Mouse (Mus musculus) liver, adult 2 months (tissue): Measurements from ENCODE around the gene Olfr575. TPM values are rescaled to one million over a fixed set of nuclear protein-coding genes. Genes with fewer than 3 reads are reported as not detected.

Experiments used
- DNase-seq: peaks from one replicate; pipeline ENCODE4 v3.0.0-alpha.2; 2011; ENCODE audit warnings: low read depth, low spot score; ENCODE audit errors: extremely low read depth
- H3K27ac ChIP-seq: fragments of 200-500 bp; replicated peaks from 2 replicates; pipeline ENCODE4 v1.5.1; 2012; ENCODE audit warnings: low read depth, mild to moderate bottlenecking, control low read depth, inconsistent platforms, low read length; ENCODE audit not compliant: insufficient read depth
- H3K27me3 ChIP-seq: fragments of 200-500 bp; 2 replicates; pipeline ENCODE4 v1.6.1; 2012; ENCODE audit warnings: mild to moderate bottlenecking, moderate library complexity, low read length, inconsistent platforms; ENCODE audit not compliant: control insufficient read depth, insufficient read depth
- H3K36me3 ChIP-seq: fragments of 200-500 bp; 2 replicates; pipeline ENCODE4 v1.6.1; 2012; ENCODE audit warnings: low read length, inconsistent platforms; ENCODE audit not compliant: control insufficient read depth, insufficient read depth
- H3K4me1 ChIP-seq: fragments of 200-500 bp; 2 replicates; pipeline ENCODE4 v1.6.1; 2011; ENCODE audit warnings: low read length; ENCODE audit not compliant: control insufficient read depth, insufficient read depth
- H3K4me3 ChIP-seq: fragments of 200-500 bp; 2 replicates; pipeline ENCODE4 v1.5.1; 2011; ENCODE audit warnings: low read depth, mild to moderate bottlenecking, control low read depth, low read length, moderate library complexity; ENCODE audit not compliant: insufficient read depth
- H3K79me2 ChIP-seq: fragments of 200-500 bp; 2 replicates; pipeline ENCODE4 v1.6.1; 2012; ENCODE audit warnings: inconsistent platforms, mild to moderate bottlenecking, low read length, moderate library complexity; ENCODE audit not compliant: control insufficient read depth, insufficient read depth
- H3K9ac ChIP-seq: fragments of 200-500 bp; 2 replicates; pipeline ENCODE4 v1.6.1; 2012; ENCODE audit warnings: low read depth, mild to moderate bottlenecking, control low read depth, inconsistent platforms, low read length
- CTCF ChIP-seq: fragments of 200-500 bp; IDR thresholded peaks from 2 replicates; pipeline ENCODE4 v1.5.1; 2011; ENCODE audit warnings: low read depth, low read length, control low read depth
- POLR2A ChIP-seq: fragments of 200-500 bp; IDR thresholded peaks from 2 replicates; pipeline ENCODE4 v1.6.1; 2011; ENCODE audit warnings: low read length, control low read depth; ENCODE audit not compliant: insufficient read depth; ENCODE audit errors: extremely low read depth
- WGBS: fragments of 180-500 bp; shearing (Covaris S2); methylation state at CpG from one replicate; pipeline ENCODE4 v1.1.7; 2018; 5-methylcytosine and 5-hydroxymethylcytosine counted together
- polyA plus RNA-seq: library from polyadenylated mRNA; depleted of rRNA; stranded (reverse); fragments of >200 nt; gene quantifications from 2 replicates; pipeline ENCODE4 v1.2.3, GENCODE M21; 2012
- total RNA-seq: library from RNA; depleted of rRNA; stranded (reverse); fragments of >200 nt; gene quantifications from 2 replicates; pipeline ENCODE4 v1.2.3, GENCODE M21; 2014

Olfr575 gene
- total and polyA plus RNA-seq, 2 experiments = not detected

DNA sequence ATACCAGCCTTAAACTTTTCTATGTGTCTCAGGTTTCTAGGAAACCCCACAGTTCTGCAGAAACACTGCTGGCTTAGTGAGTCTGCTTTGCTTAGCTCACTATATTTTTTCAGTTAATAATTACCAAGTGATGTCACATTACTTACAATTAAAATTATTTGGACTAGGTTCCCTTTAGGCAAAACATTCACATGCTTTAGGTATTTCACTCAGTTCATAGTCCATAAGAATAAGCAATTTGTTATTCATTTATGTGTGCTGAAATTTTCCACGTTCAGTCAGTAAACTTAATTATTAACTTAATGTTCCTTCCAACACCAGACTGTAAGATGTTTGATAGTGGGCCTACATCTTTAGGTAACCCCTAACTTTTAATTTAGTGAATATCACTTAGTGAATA is 7.8 kb downstream of the Olfr575 start:
- 29% methylated on average over 1 of the region's 1 CpGs for WGBS
- no peak for DNase-seq
- no peaks in the 10 kb centered on the region for H3K27me3 ChIP-seq
- H3K27ac ChIP-seq = no peak overlapping the region
- no peaks in the 10 kb centered on the region for H3K79me2 ChIP-seq
- H3K4me3 ChIP-seq = no peak overlapping the region
- no peak overlapping the region for H3K9ac ChIP-seq
- H3K36me3 ChIP-seq = no peaks in the 10 kb centered on the region
- no peak for TF ChIP-seq POLR2A
- no peak for TF ChIP-seq CTCF
- H3K4me1 ChIP-seq = no peaks in the 10 kb centered on the region

DNA sequence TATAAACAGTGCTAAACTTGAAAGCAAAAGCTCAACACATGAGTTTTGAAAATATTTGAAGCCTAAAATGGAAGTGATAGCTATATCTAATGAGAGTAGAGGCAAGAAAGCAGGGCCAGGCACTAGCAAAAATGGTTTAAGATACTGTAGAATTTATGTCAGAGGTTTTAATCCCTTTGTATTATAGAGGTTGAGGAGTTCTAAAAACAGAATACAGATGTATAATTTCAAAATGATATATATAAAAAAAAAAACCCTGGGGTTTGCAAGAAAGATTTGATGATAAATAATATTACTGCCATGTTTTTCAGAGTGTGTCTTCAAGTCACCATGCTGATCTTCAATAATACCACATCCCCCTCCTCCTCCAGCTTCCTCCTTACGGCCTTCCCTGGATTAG is 10.4 kb downstream of the Olfr575 start, which contains the start of gene Olfr574:
Gene Olfr574 (plus strand): TSS at position 301 of the 400 bp plus-strand sequence.
- H3K79me2 ChIP-seq = no peaks in the 10 kb centered on the region
- H3K4me3 ChIP-seq = no peak within 1 kb of the TSS
- no peaks in the 10 kb centered on the region for H3K4me1 ChIP-seq
- DNase-seq = no peak
- no peaks in the 10 kb centered on the region for H3K27me3 ChIP-seq
- TF ChIP-seq POLR2A (no peak), CTCF (no peak)
- H3K36me3 ChIP-seq = no peaks in the 10 kb centered on the region
- WGBS = 96% methylated on average over 1 of the region's 1 CpGs
- no peak within 1 kb of the TSS for H3K9ac ChIP-seq
- no peak within 1 kb of the TSS for H3K27ac ChIP-seq

DNA sequence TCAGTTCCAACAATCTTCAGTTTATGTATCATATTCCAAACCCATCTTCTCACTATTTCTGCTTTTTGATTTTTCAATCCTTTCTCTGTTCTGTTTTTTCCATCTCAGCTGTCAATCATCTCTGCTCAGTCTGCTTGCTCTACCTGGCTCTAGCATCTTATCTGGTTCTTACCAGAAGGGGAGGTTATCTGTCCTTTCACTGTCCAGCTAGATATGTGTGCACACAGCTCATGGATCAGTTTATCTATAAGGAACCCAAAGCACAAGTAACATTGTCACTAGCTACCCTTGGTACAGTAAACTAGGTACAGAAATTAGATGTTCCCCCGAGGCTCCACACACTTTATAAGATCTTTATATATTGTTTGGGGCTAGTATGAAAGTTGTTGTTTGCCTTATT is 15.2 kb downstream of the Olfr575 start:
- TF ChIP-seq CTCF (no peak), POLR2A (no peak)
- 82% methylated on average over 1 of the region's 1 CpGs for WGBS

DNA sequence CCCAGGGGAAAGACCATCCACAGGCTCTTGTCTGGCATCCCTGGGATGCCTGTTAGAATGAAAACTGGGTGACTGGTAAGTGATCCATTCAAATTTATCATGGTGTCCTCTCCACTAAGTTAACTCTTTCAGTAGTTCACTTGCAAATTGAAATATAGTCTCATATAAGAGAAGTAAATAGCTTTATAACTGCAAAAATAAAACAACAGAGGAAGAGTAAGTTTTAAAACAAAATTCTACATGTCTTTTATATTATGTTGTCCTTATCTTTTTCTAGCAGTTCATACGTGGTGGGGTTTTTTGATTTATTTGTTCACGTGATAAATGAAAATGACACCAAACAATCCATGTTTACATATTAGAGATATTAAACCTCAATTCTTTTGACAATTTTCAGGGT is 16.1 kb downstream of the Olfr575 start, which contains the start of gene Olfr573-ps1:
Gene Olfr573-ps1 (minus strand): TSS at position 101 of the 400 bp plus-strand sequence.
- no peaks in the 10 kb centered on the region for H3K4me1 ChIP-seq
- H3K9ac ChIP-seq = no peak within 1 kb of the TSS
- no peak for DNase-seq
- no peaks in the 10 kb centered on the region for H3K79me2 ChIP-seq
- no peaks in the 10 kb centered on the region for H3K27me3 ChIP-seq
- no peak within 1 kb of the TSS for H3K4me3 ChIP-seq
- H3K27ac ChIP-seq = no peak within 1 kb of the TSS
- H3K36me3 ChIP-seq = no peaks in the 10 kb centered on the region
- WGBS = 79% methylated on average over 2 of the region's 2 CpGs
- no peak for TF ChIP-seq CTCF
- TF ChIP-seq POLR2A = no peak

More for the DNA sequence above, 15.2 kb downstream of the Olfr575 start:
- Histone ChIP-seq H3K27me3 (no peaks in the 10 kb centered on the region), H3K79me2 (no peaks in the 10 kb centered on the region), H3K36me3 (no peaks in the 10 kb centered on the region), H3K4me3 (no peak overlapping the region), H3K4me1 (no peaks in the 10 kb centered on the region), H3K9ac (no peak overlapping the region), H3K27ac (no peak overlapping the region)
- no peak for DNase-seq

DNA sequence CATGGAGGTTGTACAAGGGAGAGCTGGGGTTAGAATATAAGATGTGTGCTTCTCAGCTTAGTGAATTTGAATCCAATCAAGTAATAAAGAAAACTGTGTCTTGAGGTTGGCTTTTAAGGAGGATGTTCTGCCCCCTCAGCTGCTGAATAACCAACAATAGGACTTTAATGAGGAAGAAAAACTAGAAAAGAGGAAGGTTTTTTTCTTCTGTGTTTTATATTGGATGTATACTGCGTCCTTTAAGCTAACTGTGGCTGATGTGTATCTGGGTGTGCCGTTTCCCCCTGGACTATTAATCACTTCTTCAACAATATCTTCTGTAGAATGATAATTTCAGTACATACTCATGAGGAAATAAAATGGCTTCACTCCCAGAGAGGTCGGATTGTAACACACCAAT is 31.5 kb downstream of the Olfr575 start:
- Histone ChIP-seq H3K9ac (no peak overlapping the region), H3K27me3 (no peaks in the 10 kb centered on the region), H3K27ac (no peak overlapping the region), H3K36me3 (no peaks in the 10 kb centered on the region), H3K79me2 (no peaks in the 10 kb centered on the region), H3K4me1 (no peaks in the 10 kb centered on the region), H3K4me3 (no peak overlapping the region)
- no peak for TF ChIP-seq POLR2A
- no peak for TF ChIP-seq CTCF
- WGBS = 68% methylated on average over 3 of the region's 3 CpGs
- DNase-seq = no peak

DNA sequence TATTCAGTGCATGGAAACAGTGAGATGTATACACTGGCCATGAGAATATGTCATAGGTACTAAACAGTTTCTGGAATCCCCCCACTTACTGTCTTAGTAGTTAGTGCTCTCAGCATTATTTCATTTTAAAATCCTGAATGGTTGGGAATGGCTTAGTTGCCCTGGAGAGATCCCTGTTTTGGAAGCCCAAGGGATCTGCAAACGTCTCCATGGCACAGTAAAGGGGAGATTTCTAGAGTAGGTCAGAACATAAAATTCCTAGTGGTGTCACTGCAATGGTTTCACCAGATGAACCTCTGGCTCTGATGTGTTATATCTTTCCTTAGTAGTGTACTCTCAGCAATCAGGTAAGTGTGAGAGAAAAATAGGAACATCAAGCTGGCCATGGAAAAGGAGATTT is 34.5 kb downstream of the Olfr575 start, which contains the start of gene Olfr572:
Gene Olfr572 (plus strand): TSS at position 301 of the 400 bp plus-strand sequence.
- H3K36me3 ChIP-seq = no peaks in the 10 kb centered on the region
- no peak for DNase-seq
- H3K79me2 ChIP-seq = no peaks in the 10 kb centered on the region
- H3K27ac ChIP-seq = no peak within 1 kb of the TSS
- WGBS = 50% methylated on average over 1 of the region's 1 CpGs
- H3K4me3 ChIP-seq = no peak within 1 kb of the TSS
- H3K9ac ChIP-seq = no peak within 1 kb of the TSS
- TF ChIP-seq POLR2A = no peak
- TF ChIP-seq CTCF = no peak
- no peaks in the 10 kb centered on the region for H3K27me3 ChIP-seq
- H3K4me1 ChIP-seq = no peaks in the 10 kb centered on the region
